Mouse (Mus musculus) heart, adult 2 months (tissue): ENCODE results near the gene Rpl37.

ENCODE experiments used
- CTCF ChIP-seq: fragments of 200-600 bp; IDR thresholded peaks from 2 replicates; pipeline ENCODE4 v1.8.1; 2022; ENCODE audit warnings: antibody characterized with exemption, mild to moderate bottlenecking, moderate library complexity
- EP300 ChIP-seq: fragments of 200-500 bp; IDR thresholded peaks from 2 replicates; pipeline ENCODE4 v1.6.1; 2011; ENCODE audit warnings: low read depth, low read length, control low read depth; ENCODE audit not compliant: insufficient read depth
- POLR2A ChIP-seq: fragments of 200-500 bp; IDR thresholded peaks from 2 replicates; pipeline ENCODE4 v1.6.1; 2011; ENCODE audit warnings: mild to moderate bottlenecking, low read depth, low read length, control low read depth; ENCODE audit not compliant: insufficient read depth

DNA sequence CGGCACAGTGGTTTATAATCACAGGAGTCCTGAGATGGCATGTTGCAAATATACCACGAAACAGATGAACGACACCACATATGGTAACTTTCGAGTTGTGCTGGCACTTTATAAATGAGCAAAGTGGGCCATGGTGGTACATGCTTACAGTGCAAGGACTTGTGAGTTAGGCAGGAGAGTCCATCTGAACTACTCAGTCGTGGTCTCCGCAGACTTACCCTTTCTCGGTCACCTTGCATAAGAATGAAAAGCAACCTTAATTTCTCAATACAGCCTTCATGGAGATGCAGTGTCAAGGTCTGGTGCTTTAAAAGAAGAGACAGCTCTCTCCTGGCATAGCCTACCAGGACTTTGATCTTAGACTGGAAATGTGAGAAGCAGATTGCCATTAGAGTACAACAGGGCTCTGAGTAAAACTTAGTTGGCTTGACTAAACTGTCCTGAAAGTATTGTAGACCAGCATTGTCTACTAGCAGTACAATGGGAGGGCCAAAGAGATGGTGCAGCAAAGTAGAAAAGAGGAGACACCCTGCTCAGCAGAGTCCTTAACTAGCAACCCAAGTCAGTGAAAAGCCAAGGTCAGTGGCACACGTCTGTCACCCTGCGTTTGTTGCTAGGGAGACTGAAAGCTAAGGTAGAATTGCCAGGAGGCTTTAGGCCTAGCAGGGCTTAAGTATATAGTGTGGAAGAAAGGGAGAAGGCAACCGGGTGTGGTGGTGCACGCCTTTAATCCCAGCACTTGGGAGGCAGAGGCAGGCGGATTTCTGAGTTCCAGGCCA is 5.3 kb downstream of the Rpl37 start:
- TF ChIP-seq POLR2A (no peak), CTCF (no peak), EP300 (no peak)
